Mouse (Mus musculus): ENCODE measurements around the gene Uhrf1bp1. TPM values are rescaled to one million over a fixed set of nuclear protein-coding genes. Genes with fewer than 3 reads are reported as not detected.

Uhrf1bp1 gene
- total RNA-seq, 2 experiments from 2014 or later: 16.5 to 22.1 TPM

DNA sequence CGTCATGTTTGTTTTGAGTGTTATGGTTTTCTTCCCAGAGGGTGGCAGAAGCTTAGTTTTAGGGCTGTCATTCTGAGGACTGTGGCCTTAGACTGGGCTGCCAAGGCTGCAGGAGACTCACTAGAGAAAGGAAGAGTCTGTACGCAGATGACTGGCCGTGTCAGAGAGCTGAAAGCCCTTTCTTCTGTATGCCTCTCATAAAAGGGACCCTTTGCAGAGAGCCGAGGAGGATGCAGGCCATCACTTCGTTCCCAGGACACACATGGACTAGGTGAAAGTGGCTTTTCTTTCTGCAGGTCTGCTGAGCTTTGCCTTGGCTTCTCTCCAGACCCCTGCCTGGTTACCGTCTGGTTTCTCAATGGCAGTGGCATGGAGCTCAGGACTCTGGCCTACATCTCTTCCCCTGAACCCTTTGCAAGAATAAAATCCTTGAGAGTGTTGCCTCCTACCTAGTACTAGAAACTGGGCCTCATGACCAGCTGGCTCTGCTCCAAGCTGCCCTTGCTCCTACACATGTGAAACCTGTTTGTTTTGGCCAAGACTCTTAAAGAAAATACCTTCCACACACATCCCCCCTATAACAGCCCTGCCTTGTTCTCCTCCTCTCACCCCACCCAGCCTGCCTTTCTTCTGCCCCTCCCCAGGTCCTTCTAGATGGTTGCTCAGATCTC, 89.4 kb downstream of the Uhrf1bp1 start:
- peak in 1 of 2 experiments; percentile 44 for DNase-seq
- intact Hi-C loops (cut with DNase I): loop anchor here (2.0 kb wide), 1 partner anchor 21 kb away; no protein-coding TSS in a partner anchor

DNA sequence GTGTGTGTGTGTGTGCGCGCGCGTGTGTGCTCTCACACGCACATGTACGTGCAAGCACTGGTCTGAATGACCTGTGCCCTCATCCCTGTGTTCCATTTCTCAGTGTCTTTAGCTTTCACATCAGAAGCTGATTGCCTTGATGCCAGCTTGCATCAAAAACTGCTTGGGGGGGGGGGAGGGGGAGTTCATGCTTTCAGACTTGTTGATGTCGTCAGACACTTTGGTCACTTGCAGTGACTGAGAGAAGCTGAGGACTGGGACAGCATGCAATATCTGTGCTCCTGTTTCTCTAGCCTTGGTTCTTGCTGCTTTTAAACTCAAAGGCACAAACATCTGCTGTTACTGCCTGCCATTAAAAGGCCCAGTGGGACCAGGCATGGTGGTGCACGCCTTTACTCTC, 90.1 kb downstream of the Uhrf1bp1 start:
- no peak for DNase-seq
- intact Hi-C loops (cut with DNase I): no loop called here

DNA sequence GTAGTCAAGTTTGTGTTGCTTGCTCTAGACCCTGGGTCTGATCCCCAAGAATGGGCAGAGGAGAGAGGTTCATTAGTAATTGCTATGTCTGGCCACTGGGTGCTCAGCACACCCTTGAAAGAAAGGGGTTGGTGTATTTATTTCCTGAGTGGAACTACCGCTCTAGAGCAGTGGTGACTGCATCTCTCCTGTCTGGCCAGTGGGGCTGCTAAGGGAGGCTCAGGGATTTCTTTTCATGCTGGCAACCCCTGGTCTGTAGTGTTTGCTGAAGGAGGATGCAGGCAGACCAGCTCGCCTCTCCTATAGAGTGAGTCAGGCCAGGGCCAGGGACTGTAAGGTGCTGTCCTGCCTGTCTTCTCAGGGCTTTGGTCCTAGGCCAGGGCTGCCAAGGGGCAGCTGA, 90.9 kb downstream of the Uhrf1bp1 start:
- no peak for DNase-seq
- intact Hi-C loops (cut with DNase I): no loop called here

Other genes starting within 250 kb of the Uhrf1bp1 start
- gene Nudt3, start 232.9 kb upstream of the Uhrf1bp1 start, total RNA-seq (2021): 100 to 1,000 TPM; 380 to 410 TPM
- gene RPS10-NUDT3, start 221.2 kb upstream of the Uhrf1bp1 start, total RNA-seq (2021): 1 to 10 TPM in 1 of 2 experiments, not detected in 1; 1.0 TPM
- 100 to 1,000 TPM; 713 to 733 TPM for gene Rps10, start 219.8 kb upstream of the Uhrf1bp1 start, total RNA-seq (2021)
- gene Pacsin1, start 200.9 kb upstream of the Uhrf1bp1 start, total RNA-seq (2021): under 1 TPM; 0.05 to 0.20 TPM
- gene Spdef, start 127.5 kb upstream of the Uhrf1bp1 start, total RNA-seq (2021): under 1 TPM in 1 of 2 experiments, not detected in 1; 0.29 TPM
- gene D17Wsu92e, start 35.8 kb upstream of the Uhrf1bp1 start, total RNA-seq (2021): 100 to 1,000 TPM; 109 to 112 TPM
- 10 to 100 TPM; 82.0 to 85.1 TPM for gene Snrpc, start 18.3 kb upstream of the Uhrf1bp1 start, total RNA-seq (2021)
- gene Anks1, start 52.9 kb downstream of the Uhrf1bp1 start, total RNA-seq (2021): 10 to 100 TPM; 64.7 to 68.0 TPM
- gene Taf11, start 53.4 kb downstream of the Uhrf1bp1 start, total RNA-seq (2021): 10 to 100 TPM; 24.0 to 24.3 TPM
- under 1 TPM; 0.12 to 0.25 TPM for gene Tcp11, start 224.2 kb downstream of the Uhrf1bp1 start, total RNA-seq (2021)

Data from heart, postnatal 10 days (tissue).